Mouse (Mus musculus) frontal cortex, adult 2 months (tissue): ENCODE data around the gene Nelfe. TPM values are rescaled to one million over a fixed set of nuclear protein-coding genes. Genes with fewer than 3 reads are reported as not detected.

ENCODE experiments used
- polyA plus RNA-seq: library from polyadenylated mRNA; depleted of rRNA; stranded (reverse); fragments of >200 nt; gene quantifications from 2 replicates; pipeline ENCODE4 v1.2.3, GENCODE M21; 2012; rRNA removed

Gene Nelfe
- polyA plus RNA-seq, 1 experiment: 66.2 TPM

Other genes starting within 250 kb of the Nelfe start
- 127 and 145 TPM in 2 replicates for gene Rnf5, start 246.7 kb upstream of the Nelfe start, polyA plus RNA-seq
- 204 and 229 TPM in 2 replicates for gene Agpat1, start 246.1 kb upstream of the Nelfe start, polyA plus RNA-seq
- gene Egfl8, start 234.4 kb upstream of the Nelfe start, polyA plus RNA-seq: 9.7 and 10.5 TPM in 2 replicates
- gene Ppt2, start 221.9 kb upstream of the Nelfe start, polyA plus RNA-seq: 41.9 and 43.0 TPM in 2 replicates
- gene Prrt1, start 220.9 kb upstream of the Nelfe start, polyA plus RNA-seq: 150 and 179 TPM in 2 replicates
- gene Fkbpl, start 205.6 kb upstream of the Nelfe start, polyA plus RNA-seq: 6.7 and 7.9 TPM in 2 replicates
- 57.7 and 59.6 TPM in 2 replicates for gene Atf6b, start 203.2 kb upstream of the Nelfe start, polyA plus RNA-seq
- gene Tnxb, start 179.9 kb upstream of the Nelfe start, polyA plus RNA-seq: 1.6 TPM in 2 replicates
- gene C4b, start 106.5 kb upstream of the Nelfe start, polyA plus RNA-seq: 18.8 and 22.8 TPM in 2 replicates
- 0.04 TPM in 1 of 2 replicates, not detected in the other for gene Cyp21a1, start 45.8 kb upstream of the Nelfe start, polyA plus RNA-seq
- gene Stk19, start 13.4 kb upstream of the Nelfe start, polyA plus RNA-seq: 71.8 and 77.6 TPM in 2 replicates
- gene Dxo, start 13.4 kb upstream of the Nelfe start, polyA plus RNA-seq: 47.3 and 56.4 TPM in 2 replicates
- gene Skiv2l, start 181 bp upstream of the Nelfe start, polyA plus RNA-seq: 72.8 and 77.5 TPM in 2 replicates
- gene Cfb, start 12.1 kb downstream of the Nelfe start, polyA plus RNA-seq: 0.29 and 0.44 TPM in 2 replicates
- 7.5 and 8.8 TPM in 2 replicates for gene Zbtb12, start 29.1 kb downstream of the Nelfe start, polyA plus RNA-seq
- 0.08 TPM in 1 of 2 replicates, not detected in the other for gene Gm20547, start 31.7 kb downstream of the Nelfe start, polyA plus RNA-seq
- 2.9 and 3.2 TPM in 2 replicates for gene C2, start 47.9 kb downstream of the Nelfe start, polyA plus RNA-seq
- 268 and 290 TPM in 2 replicates for gene Ehmt2, start 48.1 kb downstream of the Nelfe start, polyA plus RNA-seq
- gene Slc44a4, start 64.1 kb downstream of the Nelfe start, polyA plus RNA-seq: 0.27 and 0.38 TPM in 2 replicates
- 48.7 and 53.6 TPM in 2 replicates for gene Neu1, start 80.9 kb downstream of the Nelfe start, polyA plus RNA-seq
- gene Hspa1b, start 108.8 kb downstream of the Nelfe start, polyA plus RNA-seq: 10.9 and 13.4 TPM in 2 replicates
- gene Gm20481, start 119.5 kb downstream of the Nelfe start, polyA plus RNA-seq: 0.20 TPM in 1 of 2 replicates, not detected in the other
- 13.8 and 14.6 TPM in 2 replicates for gene Hspa1a, start 121.8 kb downstream of the Nelfe start, polyA plus RNA-seq
- 0.40 and 0.74 TPM in 2 replicates for gene Hspa1l, start 122.3 kb downstream of the Nelfe start, polyA plus RNA-seq
- gene Lsm2, start 131.5 kb downstream of the Nelfe start, polyA plus RNA-seq: 43.9 and 49.7 TPM in 2 replicates
- gene Vars, start 150.6 kb downstream of the Nelfe start, polyA plus RNA-seq: 48.2 and 55.1 TPM in 2 replicates
- gene Vwa7, start 166.2 kb downstream of the Nelfe start, polyA plus RNA-seq: 0.48 and 0.59 TPM in 2 replicates
- 1.5 and 2.6 TPM in 2 replicates for gene Sapcd1, start 177.6 kb downstream of the Nelfe start, polyA plus RNA-seq
- 1.5 and 2.0 TPM in 2 replicates for gene Msh5, start 196.4 kb downstream of the Nelfe start, polyA plus RNA-seq
- 26.4 and 28.5 TPM in 2 replicates for gene Clic1, start 199.6 kb downstream of the Nelfe start, polyA plus RNA-seq
- 40.8 and 42.8 TPM in 2 replicates for gene Ddah2, start 208.6 kb downstream of the Nelfe start, polyA plus RNA-seq
- not detected in 2 replicates for gene Ly6g6c, start 215.0 kb downstream of the Nelfe start, polyA plus RNA-seq
- 0.04 TPM in 2 replicates for gene Mpig6b, start 215.8 kb downstream of the Nelfe start, polyA plus RNA-seq
- 65.5 and 71.7 TPM in 2 replicates for gene Ly6g6e, start 226.5 kb downstream of the Nelfe start, polyA plus RNA-seq
- 2.3 and 2.9 TPM in 2 replicates for gene Ly6g6d, start 227.7 kb downstream of the Nelfe start, polyA plus RNA-seq
- 0.10 and 0.27 TPM in 2 replicates for gene Ly6g6f, start 235.2 kb downstream of the Nelfe start, polyA plus RNA-seq
- gene Abhd16a, start 238.9 kb downstream of the Nelfe start, polyA plus RNA-seq: 144 and 159 TPM in 2 replicates